Mouse (Mus musculus) liver, postnatal 0 days (tissue): ENCODE results near the gene Col12a1.

Experiments used
- CTCF ChIP-seq: sonication (generic); IDR thresholded peaks from 2 replicates; pipeline ENCODE4 v1.5.1; 2016; ENCODE audit warnings: antibody characterized with exemption, low read depth
- EP300 ChIP-seq: IDR thresholded peaks from 2 replicates; pipeline ENCODE4 v1.6.1; 2016; ENCODE audit warnings: antibody characterized with exemption, low read depth, mild to moderate bottlenecking

- TF ChIP-seq CTCF (no peak), EP300 (no peak)
These were observed 72.9 kb downstream of the Col12a1 start for GRCm38 (mm10) chr9:79645757-79646156.
